Mouse (Mus musculus): ENCODE measurements around the gene Zfp874a.
"Not testable (repeated sequence)": the region's sequence is repeated elsewhere in the genome, so short reads cannot be mapped to it uniquely, and the experiment has no call there.

Gene Zfp874a

DNA sequence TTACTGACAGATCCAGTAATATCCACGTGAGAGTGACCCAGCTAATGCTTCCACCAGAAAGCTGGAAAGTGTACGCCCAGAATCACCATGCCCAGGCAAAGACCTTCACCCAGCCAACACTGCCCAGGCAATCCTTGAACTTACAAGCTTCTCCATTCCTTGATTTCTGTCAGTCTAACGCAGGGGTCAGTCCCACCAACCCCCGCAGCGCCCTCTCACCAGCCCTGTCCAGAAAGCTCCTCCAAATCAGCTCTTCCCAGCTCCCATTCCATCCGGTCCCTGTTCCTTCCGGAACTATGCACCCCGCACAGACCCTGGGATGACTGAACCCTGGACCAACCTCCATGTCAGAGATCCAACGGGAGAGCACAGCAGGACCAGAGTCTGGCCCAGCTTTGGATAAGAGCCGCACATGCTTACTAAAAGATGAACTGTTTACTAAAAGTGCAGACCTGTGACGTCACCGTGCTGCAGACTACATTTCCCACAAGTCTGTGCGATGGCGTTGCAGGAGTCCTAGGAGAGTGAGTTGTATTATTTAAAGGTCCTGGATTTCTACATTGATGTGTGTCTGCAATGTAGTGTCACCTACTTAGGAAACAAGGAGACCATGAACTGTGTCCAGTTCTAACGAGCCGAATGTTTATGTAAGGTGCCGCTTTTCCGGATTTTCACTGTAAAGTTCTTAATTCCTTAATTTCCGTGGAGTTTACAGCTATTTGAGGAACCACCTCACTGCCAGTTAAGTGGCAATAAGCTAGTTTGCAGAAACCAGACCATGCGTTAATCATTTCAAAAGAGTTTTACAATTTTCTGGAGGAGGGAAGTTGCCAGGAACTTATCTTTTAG lies at the start of gene Zfp874a:
TSS of gene Zfp874a (minus strand) at position 453 of the 849 bp plus-strand sequence.
- peak; percentile 90 for DNase-seq

DNA sequence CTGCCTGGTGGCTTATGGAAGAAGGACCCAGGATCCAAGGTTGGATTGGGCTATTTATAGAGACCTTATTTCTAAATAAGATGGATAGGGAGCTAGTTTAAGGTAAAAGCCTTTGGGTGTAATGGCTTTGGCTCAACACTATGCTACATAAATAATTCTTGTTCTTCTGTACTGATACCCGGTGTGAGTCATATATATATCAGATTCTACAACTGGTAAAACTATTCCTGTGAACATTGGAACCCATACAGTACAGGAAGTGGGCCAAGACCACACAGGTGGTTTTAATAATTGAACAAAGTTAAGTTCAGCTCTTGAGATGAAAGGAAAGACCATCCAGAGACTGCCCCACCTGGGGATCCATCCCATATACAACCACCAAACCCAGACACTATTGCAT lies 49.5 kb upstream of the Zfp874a start:
- no peak for DNase-seq

DNA sequence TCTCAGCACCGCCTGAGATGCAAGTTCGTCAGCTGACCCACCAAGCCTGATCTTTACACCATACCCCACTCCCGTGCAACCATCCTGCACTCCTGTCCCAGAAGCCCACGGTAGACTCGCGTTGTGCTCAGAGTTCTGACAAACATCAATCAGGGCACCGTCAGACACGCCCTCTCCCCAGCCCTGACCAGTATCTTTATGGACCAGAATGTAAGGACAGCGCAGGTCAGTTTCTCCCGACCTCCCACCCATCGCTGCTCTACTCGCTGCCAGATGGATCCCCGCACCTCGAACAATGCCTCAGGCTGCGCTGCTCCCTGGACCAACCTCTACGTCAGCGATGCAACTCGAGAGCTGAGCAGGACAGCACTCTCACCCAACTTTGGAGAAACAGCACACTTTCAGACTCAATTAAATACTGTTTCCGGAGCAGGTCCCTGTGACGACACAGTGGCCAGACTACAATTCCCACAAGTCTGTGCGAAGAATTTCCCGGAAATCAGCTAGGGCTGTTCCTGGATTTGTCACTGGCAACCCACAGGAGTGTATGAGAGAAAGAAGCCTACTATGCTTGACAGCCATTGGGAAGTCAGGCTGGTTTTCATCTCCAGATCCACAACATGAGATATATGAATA lies 48.8 kb upstream of the Zfp874a start, which contains the start of gene Zfp58:
TSS of gene Zfp58 (minus strand) at position 472 of the 636 bp plus-strand sequence.
- DNase-seq, result peak; percentile 81

DNA sequence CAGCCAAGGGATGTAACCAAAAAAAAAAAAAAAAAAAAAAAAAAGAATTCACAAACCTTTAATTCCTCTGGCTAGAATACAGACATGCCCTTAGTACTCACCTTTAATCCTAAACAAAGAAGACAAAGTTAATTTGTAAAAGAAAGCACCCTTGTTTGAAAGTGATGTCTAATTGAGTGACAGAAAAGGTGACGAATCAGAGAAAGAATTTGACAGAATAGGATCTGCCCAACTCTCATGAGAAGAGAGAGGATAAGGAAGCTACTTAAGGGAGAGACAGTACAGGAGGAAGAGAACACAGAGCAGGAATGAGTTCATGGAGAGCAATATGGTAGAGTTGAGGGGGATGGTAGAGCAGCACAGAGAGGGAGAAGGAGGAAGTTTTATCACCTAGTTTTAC lies 44.2 kb upstream of the Zfp874a start:
- no peak for DNase-seq

DNA sequence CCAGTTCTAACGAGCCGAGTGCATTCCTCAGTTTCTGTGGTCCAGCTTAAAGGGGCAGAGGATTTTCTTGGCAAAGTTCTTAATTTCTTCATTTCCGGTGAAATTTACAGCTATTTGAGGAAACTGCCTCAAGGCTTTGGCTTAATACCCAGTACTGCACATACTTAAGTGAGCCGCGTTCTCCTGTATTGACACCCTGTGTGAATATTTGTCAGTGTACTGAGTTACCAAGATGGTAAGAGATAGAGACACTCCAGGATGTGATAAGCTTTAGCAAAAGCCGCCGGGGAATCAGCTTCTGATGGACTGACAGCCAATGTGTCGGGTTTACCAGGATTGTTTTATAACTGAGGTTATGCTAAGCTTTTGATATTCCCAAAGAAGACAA lies 33.0 kb upstream of the Zfp874a start:
- peak; percentile 14 for DNase-seq

DNA sequence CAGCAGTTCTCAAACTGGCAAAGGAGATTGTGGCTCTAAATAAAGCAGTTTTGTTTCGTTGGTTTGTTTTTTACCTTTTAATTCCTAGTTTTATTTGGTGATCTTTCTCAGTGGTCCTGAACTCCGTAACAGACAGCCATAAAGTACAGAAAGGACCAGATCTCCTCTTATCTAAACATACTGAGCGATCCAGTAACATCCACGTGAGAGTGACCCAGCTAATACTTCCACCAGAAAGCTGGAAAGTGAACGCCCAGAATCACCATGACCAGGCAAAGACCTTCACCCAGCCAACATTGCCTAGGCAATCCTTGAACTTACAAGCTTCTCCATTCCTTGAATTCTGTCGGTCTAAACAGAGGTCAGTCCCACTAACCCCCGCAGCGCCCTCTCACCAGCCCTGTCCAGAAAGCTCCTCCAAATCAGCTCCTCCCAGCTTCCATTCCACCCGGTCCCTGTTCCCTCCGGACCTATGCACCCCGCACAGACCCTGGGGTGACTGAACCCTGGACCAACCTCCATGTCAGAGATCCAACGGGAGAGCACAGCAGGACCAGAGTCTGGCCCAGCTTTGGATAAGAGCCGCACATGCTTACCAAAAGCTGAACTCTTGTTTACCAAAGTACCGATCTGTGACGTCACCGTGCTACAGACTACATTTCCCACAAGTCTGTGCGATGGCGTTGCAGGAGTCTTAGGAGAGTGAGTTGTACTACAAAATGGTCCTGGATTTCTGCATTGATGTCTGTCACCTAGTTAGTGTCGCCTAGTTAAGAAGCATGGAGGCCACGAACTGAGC lies 32.4 kb upstream of the Zfp874a start, which contains the start of gene Zfp874b:
TSS of gene Zfp874b (minus strand) at position 634 of the 799 bp plus-strand sequence.
- DNase-seq, result peak; percentile 88

DNA sequence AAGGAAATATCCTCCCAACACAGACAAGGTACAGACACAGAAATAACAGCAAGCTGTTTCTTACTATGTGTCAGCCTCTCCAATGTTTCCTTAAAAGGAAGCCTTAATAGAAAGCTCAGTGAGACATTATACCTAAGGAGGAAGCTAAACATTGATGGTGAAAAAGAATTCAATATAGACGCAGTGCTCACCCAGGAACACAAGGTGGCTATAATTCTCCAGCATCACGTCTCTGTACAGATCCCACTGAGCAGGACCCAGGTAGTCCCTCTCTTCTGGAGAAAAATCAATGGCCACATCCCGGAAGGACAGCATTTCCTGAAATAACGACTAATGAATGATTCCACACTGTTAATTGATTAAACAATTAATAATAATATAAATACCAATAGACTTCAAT lies 30.1 kb upstream of the Zfp874a start:
- no peak for DNase-seq

DNA sequence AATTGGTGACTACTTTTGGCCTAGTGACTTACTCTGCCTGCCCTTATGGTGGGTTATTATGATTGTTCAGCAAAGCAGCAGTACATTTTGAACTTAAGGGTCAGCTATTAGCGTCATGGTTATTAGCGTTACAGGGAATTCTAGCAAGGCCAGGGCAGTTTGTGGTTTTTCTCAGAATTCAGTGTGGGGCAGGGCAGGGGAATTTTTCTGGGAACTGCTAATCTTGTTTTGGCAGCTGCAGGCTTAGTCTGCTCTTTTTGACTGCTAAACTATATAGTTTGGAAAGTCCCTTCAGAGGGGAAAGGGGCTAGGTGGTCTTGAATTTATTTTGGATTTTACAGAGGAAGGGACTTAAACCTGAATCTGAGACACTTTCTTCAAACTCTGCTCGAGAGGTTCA lies 17.9 kb upstream of the Zfp874a start:
- no peak for DNase-seq

DNA sequence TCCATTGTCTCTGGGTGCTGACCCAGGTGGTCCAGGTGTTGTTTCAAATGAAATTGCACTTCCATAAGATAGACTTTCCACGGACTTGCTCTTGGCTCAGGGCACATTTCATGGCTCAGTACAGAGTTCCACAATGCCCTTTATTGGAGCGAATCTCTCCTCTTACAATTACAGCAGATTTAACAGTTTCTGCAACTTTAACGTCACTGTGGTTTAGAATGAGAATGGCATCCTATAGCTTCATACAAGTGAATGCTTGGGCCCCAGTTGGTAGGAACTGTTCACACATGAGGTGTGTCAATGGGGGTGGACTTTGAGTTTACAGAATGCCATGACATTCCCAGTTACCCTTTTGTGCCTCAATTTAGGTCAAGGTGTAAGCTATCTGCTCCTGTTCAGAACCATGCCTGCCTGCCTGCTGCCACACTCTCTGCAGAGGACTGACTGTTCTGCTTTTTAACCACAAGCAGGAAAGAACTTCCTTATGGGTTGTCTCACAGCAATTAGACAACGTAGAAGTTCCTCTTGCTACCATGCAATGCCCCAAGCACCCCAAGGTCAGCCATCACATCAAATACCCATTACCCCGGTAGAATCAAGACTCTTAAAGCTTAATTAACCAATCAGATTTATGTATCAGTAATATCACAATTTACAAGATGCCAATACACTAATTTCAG lies 12.2 kb upstream of the Zfp874a start:
- DNase-seq, result not testable (repeated sequence)

DNA sequence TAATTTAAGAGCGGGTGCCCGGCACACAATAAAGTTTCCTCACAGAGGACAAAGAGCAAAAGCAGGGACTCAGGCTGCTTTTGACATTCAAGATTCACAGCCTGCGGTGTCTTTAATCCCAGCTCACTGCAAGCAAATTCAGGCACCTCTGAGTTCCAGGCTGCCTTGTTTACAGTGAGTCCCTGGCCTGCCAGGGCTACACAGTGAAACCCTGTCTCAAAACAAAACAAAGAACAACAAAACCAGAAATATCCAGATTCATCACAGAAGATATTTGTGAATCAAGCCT lies 541 bp upstream of the Zfp874a start:
- peak; percentile 11 for DNase-seq

DNA sequence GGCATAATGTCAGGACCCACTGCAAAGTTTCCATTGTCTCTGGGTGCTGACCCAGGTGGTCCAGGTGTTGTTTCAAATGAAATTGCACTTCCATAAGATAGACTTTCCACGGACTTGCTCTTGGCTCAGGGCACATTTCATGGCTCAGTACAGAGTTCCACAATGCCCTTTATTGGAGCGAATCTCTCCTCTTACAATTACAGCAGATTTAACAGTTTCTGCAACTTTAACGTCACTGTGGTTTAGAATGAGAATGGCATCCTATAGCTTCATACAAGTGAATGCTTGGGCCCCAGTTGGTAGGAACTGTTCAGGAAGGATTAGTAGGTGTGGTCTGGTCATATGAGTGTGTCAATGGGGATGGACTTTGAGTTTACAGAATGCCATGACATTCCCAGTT lies 14.3 kb downstream of the Zfp874a start:
- not testable (repeated sequence) for DNase-seq

DNA sequence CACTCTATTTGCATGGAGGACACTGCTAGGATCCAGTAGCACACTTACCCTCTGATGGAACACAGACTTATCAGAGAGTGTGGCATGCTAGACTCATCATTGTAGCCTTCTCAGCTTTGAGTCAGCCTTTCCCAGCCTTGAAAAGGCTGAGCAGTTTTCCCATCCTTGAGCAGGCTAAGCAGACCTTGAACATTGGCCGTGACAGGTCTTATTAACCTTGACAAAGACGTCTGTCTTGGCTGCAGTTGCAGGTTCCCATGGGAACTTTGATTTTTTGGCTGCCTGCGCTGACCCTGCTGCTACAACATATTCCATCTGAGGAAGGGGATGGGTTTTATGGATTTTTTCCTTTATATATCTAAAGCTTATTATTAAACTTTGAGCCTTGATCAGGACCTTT lies 23.3 kb downstream of the Zfp874a start:
- DNase-seq, result no peak

DNA sequence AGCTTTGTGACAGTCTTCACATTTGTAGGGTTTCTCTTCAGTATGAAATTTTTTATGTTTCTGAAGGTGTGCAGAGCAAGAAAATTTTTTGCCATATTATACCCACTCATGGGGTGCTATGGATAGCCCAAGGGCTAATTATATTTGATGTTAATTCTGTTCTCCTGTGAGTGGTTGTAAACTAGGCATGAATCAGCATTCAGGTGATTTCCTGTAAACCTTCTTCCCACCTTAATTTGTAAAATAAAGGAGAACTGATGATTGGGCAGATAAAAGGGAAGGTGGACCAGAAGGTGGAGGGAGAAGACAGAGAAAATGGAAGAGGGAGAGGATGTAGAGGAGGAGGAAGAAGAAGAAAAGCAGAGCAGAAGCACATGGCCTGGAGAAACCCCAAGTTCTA lies 25.7 kb downstream of the Zfp874a start:
- not testable (repeated sequence) for DNase-seq

DNA sequence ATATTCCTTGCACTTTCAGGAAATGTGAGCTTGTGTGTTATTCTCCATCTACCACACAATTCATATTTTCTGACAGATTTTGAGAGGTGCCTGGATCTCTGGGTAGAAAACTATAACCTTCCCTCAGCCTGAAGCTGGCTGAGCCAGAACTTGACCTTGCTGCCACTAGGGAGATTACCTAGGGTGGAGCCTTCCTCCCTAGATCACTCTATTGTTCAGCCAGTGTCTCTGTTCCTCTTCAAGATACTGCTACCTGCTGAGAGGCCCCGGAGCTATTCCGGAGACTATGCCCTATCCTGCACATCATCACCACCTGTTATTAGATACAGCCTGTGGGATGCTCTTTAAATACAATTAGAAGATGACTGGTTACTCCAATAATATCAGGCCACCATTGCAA lies 28.9 kb downstream of the Zfp874a start:
- DNase-seq, result not testable (repeated sequence)

DNA sequence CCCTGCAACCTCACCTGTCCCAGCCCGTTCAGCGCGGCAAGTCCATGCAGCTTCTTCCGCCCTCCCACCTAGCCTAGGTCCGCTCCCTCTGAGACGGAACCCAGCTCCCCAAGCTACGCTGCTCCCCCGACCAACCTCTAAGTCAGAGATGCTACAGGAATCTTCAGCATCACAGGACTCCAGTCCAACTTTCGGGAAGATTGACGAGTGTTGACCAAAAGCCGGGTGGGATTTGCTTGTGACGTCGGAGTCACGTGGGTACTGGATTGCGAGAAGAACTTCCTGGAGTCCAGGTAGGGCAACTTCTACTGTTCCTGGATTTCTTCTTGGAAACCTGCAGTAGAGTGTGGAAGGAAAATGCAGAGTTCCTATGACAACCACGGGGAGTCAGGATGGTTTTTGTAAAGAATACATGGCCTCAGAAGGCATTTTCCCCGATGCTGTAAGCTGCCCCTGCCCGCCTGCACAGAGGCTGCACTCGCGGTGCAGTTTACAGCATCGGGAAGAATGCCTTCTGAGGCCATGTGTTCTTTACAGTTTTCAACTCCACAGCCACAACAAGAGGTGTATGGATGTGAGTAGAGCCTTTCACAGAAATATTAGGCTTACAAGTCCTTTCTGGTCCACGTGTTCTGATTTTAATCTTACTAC lies 30.1 kb downstream of the Zfp874a start, which contains the start of gene Zfp459:
TSS of gene Zfp459 (minus strand) at position 212 of the 651 bp plus-strand sequence.
- peak; percentile 66 for DNase-seq

DNA sequence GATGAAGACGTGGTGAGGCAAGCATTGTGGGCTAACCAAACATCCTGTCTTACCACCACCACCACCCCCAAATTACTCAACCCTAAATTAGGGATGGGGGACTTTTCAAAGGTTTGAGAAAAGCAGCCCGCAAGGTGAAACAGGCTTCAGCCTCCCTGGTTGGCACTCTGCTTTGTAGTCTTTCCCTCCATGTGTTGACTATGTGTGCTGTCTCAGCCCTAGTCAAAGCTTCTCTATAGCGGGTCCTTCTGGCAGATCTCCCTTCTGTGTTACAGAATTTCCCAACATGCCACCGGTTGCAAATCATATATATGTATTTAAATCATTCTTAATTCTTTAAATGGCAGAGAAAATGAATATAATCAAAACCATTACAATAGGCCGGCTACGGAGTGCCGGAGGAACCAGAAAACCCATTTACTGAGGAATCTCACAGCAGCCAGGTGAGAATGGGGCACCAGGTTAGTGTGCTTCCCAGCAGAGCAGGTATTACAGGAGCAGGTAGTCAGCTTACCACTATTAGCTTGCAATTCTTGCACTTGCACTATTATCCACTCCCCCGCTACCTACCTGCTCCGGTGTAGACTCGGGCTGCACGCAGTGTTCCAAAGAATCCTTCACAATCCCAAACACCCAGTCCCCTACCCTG lies 30.7 kb downstream of the Zfp874a start:
- DNase-seq, result no peak

DNA sequence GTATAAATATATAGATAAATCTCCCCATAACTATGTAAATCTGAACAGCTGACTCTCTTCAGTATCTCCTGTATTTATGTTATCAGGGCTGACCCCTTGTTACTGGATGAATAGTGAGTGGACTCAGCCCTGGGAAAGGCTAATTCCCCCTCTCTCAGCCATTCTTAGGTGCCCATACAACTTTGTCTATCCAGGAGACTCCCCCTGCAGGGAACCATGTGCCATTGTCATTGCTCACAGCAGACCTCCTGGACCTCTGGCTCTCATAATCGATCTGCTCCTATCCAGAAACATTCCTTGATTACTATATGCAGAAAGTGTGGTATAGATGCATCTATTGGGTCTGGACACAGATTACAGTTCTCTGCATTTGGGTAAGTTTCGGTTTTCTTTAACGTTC lies 34.6 kb downstream of the Zfp874a start:
- no peak for DNase-seq

DNA sequence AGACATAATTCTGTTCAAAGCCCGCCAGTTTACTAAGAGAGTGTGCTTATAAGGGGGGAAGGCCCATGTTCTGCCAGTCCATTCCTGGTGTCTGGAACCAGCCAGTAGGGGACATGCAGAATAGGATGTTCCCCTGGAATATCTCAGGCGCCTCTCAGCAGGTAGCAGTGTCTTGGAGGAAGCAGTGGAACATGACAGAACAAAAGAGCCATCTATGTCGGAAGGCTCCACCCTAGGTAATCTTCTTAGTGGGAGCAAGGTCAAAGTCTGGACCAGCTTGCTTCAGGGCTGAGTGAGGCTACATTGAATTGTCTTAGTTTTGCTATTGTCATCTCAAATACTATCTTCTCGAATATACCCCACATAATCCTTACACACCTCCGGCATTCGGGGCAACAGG lies 35.7 kb downstream of the Zfp874a start:
- DNase-seq, result no peak

DNA sequence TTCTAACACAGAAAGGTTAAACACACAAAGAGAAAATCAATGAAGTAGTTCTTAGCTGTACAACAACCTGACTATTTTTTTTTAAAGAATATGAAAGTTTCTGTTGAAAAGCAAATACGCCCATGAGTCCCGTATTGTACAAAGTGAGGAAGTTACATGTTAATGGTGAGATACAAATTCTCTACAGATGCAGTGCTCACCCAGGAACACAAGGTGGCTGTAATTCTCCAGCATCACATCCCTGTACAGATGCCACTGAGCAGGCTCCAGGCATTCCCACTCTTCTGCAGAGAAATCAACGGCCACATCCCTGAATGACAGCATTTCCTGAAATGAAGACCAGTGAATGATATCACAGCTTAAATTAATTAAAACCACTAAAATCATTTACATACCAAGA lies 37.8 kb downstream of the Zfp874a start:
- not testable (repeated sequence) for DNase-seq

DNA sequence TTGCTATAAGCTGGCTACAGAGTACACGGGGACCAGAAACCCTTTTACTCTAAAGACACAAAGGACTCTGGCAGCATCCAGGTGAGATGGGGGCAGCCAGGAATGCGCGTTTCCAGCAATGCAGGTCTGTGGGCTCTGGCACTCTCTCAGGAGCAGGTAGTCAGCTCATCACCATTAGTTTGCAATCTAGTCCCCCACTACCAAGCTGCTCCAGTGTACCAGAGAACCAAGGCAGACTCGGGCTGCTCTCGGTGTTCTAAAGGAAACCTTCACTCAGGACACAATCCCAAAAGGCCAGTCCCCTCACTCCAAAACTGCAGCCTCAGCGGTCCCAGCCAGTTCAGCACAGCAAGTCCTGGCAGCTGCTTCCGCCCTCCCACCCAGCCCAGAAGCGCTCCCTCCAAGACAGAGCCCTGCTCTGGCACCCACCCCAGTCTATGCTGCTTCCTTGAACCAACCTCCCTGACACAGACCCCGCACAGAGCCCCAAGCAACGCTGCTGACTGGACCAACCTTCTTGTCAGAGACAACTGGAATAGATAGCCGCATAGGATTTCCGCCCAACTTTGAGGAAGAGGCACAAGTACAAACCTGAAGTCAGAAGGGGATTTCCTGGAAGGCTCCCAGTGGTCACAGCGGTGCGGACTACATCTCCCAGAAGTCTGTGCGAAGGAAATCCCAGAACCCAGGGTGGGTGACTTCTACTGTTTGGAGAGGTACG lies 52.1 kb downstream of the Zfp874a start, which contains the start of gene Zfp429:
TSS of gene Zfp429 (minus strand) at position 637 of the 721 bp plus-strand sequence.
- peak; percentile 74 for DNase-seq

DNA sequence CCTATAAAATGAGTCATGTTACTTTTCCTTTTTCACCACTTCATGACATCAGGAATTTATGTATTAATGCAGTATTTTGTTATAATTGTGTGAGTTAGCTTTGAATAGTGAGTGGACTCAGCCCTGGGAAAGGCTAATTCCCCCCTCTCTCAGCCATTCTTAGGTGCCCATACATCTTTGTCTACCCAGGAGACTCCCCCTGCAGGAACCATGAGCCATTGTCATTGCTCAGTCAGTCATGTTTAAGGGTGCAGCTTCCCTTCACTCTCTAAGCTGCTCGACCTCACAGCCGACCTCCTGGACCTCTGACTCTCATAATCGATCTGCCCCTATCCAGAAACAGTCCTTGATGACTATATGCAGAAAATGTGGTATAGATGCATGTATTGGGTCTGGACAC lies 75.2 kb downstream of the Zfp874a start:
- DNase-seq, result not testable (repeated sequence)
